Mouse (Mus musculus): ENCODE measurements around the gene Adgra3. TPM values are rescaled to one million over a fixed set of nuclear protein-coding genes. Genes with fewer than 3 reads are reported as not detected.

Gene Adgra3
- total and polyA plus RNA-seq, 3 experiments = not detected

DNA sequence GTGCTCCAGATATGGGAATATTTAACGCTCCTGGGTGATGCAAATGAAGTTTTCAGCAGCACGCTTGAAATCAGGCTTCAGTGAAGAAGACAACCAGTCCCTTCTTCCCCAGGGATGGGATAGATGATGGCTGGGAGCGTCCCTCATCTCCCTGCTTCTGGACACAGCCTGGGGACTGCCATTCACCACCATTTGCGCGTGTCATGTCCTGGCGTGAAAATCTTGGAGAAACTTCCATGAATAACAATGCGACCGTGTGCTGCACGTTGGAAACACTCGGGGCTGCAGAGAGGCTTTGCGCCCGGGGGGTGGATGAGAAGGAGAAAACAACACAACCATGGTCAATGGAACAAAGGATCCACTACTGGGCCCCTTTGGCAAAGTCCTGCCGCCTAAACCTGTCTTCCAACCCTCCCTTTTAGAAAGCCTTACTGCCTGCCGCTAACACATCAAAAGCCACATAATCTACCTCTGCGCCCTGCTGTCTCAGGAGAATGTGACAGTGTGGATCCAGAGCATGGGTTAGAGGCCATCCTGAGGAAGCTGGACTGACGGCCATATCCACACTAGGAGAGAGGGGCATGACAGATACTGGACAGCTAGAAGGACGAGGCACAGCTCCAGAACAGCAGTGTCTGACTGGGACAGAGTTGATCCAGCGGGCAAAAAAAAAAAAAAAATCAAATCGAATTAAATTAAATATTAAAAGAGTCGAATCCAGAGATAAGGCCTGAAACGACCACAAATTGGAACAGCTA lies 8.0 kb downstream of the Adgra3 start:
- Histone ChIP-seq H3K4me1 (ENCODE audit: control insufficient read depth in 1 of 2, insufficient read depth in 2 of 2, low read length in 2 of 2) (no peaks in the 10 kb centered on the region), H3K27ac (ENCODE audit: control insufficient read depth, low read depth, low read length) (no peak overlapping the region), H3K9ac (ENCODE audit: control insufficient read depth, low read depth, low read length, poor library complexity, severe bottlenecking) (no peak overlapping the region), H3K4me3 (ENCODE audit: control insufficient read depth in 1 of 2, insufficient read depth in 1 of 2, low read depth in 2 of 2, low read length in 2 of 2) (no peak overlapping the region), H3K79me2 (ENCODE audit: control insufficient read depth, insufficient read depth, low read length, poor library complexity) (no peaks in the 10 kb centered on the region), H3K9me3 (replicated peaks; ENCODE audit: insufficient read depth, low read length) (no peaks in the 10 kb centered on the region), H3K36me3 (ENCODE audit: control insufficient read depth in 1 of 2, insufficient read depth in 2 of 2, low read length in 2 of 2) (no peaks in the 10 kb centered on the region), H3K27me3 (ENCODE audit: control insufficient read depth in 1 of 2, insufficient read depth in 2 of 2, low read length in 2 of 2) (no peaks in the 10 kb centered on the region)
- TF ChIP-seq MYC (IDR thresholded peaks at IDR 0.05; ENCODE audit: low read depth, low read length) = no peak
- TF ChIP-seq ZMIZ1 (IDR thresholded peaks at IDR 0.05; ENCODE audit: low read depth, low read length) = no peak
- TF ChIP-seq HCFC1 (IDR thresholded peaks at IDR 0.05; ENCODE audit: low read depth, low read length) = no peak
- TF ChIP-seq TAL1 (IDR thresholded peaks at IDR 0.05; ENCODE audit: low read length) = no peak
- no peak for TF ChIP-seq CHD2 (IDR thresholded peaks at IDR 0.05; ENCODE audit: low read length)
- TF ChIP-seq GATA1 (IDR thresholded peaks at IDR 0.05; ENCODE audit: low read depth, low read length) = no peak
- no peak for TF ChIP-seq MYB (IDR thresholded peaks at IDR 0.05; ENCODE audit: low read depth, low read length)
- TF ChIP-seq ZKSCAN1 (IDR thresholded peaks at IDR 0.05; ENCODE audit: low read depth, low read length) = no peak
- TF ChIP-seq GABPA (IDR thresholded peaks at IDR 0.05; ENCODE audit: low read depth, low read length) = no peak
- no peak for TF ChIP-seq CHD1 (IDR thresholded peaks at IDR 0.05; ENCODE audit: low read depth, low read length)
- no peak for TF ChIP-seq CTCF (IDR thresholded peaks at IDR 0.05 in 2 of 3, conservative IDR thresholded peaks at IDR 0.05 in 1 of 3; ENCODE audit: control insufficient read depth in 1 of 3, insufficient read depth in 1 of 3, low read depth in 2 of 3, low read length in 3 of 3, poor library complexity in 1 of 3, severe bottlenecking in 1 of 3)
- TF ChIP-seq E2F4 (IDR thresholded peaks at IDR 0.05; ENCODE audit: borderline replicate concordance, low read depth, low read length) = no peak
- no peak for TF ChIP-seq RAD21 (IDR thresholded peaks at IDR 0.05; ENCODE audit: low read depth, low read length)
- TF ChIP-seq SIN3A (IDR thresholded peaks at IDR 0.05; ENCODE audit: low read length) = no peak
- TF ChIP-seq POLR2AphosphoS5 (IDR thresholded peaks at IDR 0.05; ENCODE audit: borderline replicate concordance, low read depth, low read length) = no peak
- no peak for TF ChIP-seq MAFK (IDR thresholded peaks at IDR 0.05; ENCODE audit: borderline replicate concordance, low read depth, low read length)
- no peak for TF ChIP-seq UBTF (IDR thresholded peaks at IDR 0.05; ENCODE audit: borderline replicate concordance, insufficient read depth, low read depth, low read length)
- TF ChIP-seq TCF12 (IDR thresholded peaks at IDR 0.05; ENCODE audit: low read depth, low read length) = no peak
- no peak for TF ChIP-seq TBP (IDR thresholded peaks at IDR 0.05; ENCODE audit: low read depth, low read length)
- TF ChIP-seq NELFE (IDR thresholded peaks at IDR 0.05; ENCODE audit: low read depth, low read length) = no peak
- no peak for DNase-seq (ENCODE audit: low read depth, low spot score)

GRCm38 (mm10) chr5:50050037-50050436 lies 8.8 kb downstream of the Adgra3 start:
- DNase-seq (ENCODE audit: low read depth, low spot score) = no peak
- no peaks in the 10 kb centered on the region for H3K27me3 ChIP-seq (ENCODE audit: control insufficient read depth in 1 of 2, insufficient read depth in 2 of 2, low read length in 2 of 2)
- H3K27ac ChIP-seq (ENCODE audit: control insufficient read depth, low read depth, low read length) = no peak overlapping the region
- H3K4me1 ChIP-seq (ENCODE audit: control insufficient read depth in 1 of 2, insufficient read depth in 2 of 2, low read length in 2 of 2) = no peaks in the 10 kb centered on the region
- no peak for TF ChIP-seq TCF12 (IDR thresholded peaks at IDR 0.05; ENCODE audit: low read depth, low read length)
- no peak for TF ChIP-seq GATA1 (IDR thresholded peaks at IDR 0.05; ENCODE audit: low read depth, low read length)
- TF ChIP-seq BHLHE40 (IDR thresholded peaks at IDR 0.05; ENCODE audit: borderline replicate concordance, low read depth, low read length) = no peak
- TF ChIP-seq MAZ (IDR thresholded peaks at IDR 0.05; ENCODE audit: low read depth, low read length) = no peak
- no peak for TF ChIP-seq EP300 (IDR thresholded peaks at IDR 0.05; ENCODE audit: low read depth in 1 of 2, low read length in 2 of 2)
- no peak for TF ChIP-seq ZC3H11A (IDR thresholded peaks at IDR 0.05; ENCODE audit: low read depth, low read length)
- TF ChIP-seq MYB (IDR thresholded peaks at IDR 0.05; ENCODE audit: low read depth, low read length) = no peak
- no peak for TF ChIP-seq NELFE (IDR thresholded peaks at IDR 0.05; ENCODE audit: low read depth, low read length)
- no peak for TF ChIP-seq MEF2A (IDR thresholded peaks at IDR 0.05; ENCODE audit: extremely low read depth, insufficient replicate concordance, low read depth, low read length, poor library complexity, severe bottlenecking)
- no peak for TF ChIP-seq ZMIZ1 (IDR thresholded peaks at IDR 0.05; ENCODE audit: low read depth, low read length)
- TF ChIP-seq MXI1 (IDR thresholded peaks at IDR 0.05; ENCODE audit: low read depth, low read length) = no peak
- TF ChIP-seq SIN3A (IDR thresholded peaks at IDR 0.05; ENCODE audit: low read length) = no peak
- TF ChIP-seq NRF1 (IDR thresholded peaks at IDR 0.05; ENCODE audit: insufficient read depth, low read depth, low read length, poor library complexity, severe bottlenecking) = no peak
- no peak for TF ChIP-seq MAFK (IDR thresholded peaks at IDR 0.05; ENCODE audit: borderline replicate concordance, low read depth, low read length)
- no peak for TF ChIP-seq MAX (IDR thresholded peaks at IDR 0.05; ENCODE audit: low read length)
- no peak for TF ChIP-seq RCOR1 (IDR thresholded peaks at IDR 0.05; ENCODE audit: low read depth, low read length)
- no peak for TF ChIP-seq ETS1 (IDR thresholded peaks at IDR 0.05; ENCODE audit: low read depth, low read length)
- TF ChIP-seq ZKSCAN1 (IDR thresholded peaks at IDR 0.05; ENCODE audit: low read depth, low read length) = no peak
- no peak overlapping the region for H3K4me3 ChIP-seq (ENCODE audit: control insufficient read depth in 1 of 2, insufficient read depth in 1 of 2, low read depth in 2 of 2, low read length in 2 of 2)
- no peaks in the 10 kb centered on the region for H3K79me2 ChIP-seq (ENCODE audit: control insufficient read depth, insufficient read depth, low read length, poor library complexity)
- no peaks in the 10 kb centered on the region for H3K36me3 ChIP-seq (ENCODE audit: control insufficient read depth in 1 of 2, insufficient read depth in 2 of 2, low read length in 2 of 2)
- H3K9ac ChIP-seq (ENCODE audit: control insufficient read depth, low read depth, low read length, poor library complexity, severe bottlenecking) = no peak overlapping the region
- H3K9me3 ChIP-seq (replicated peaks; ENCODE audit: insufficient read depth, low read length) = no peaks in the 10 kb centered on the region

Data from MEL (cell line).